Mouse (Mus musculus): Measurements from ENCODE around the gene Olfr410. TPM values are rescaled to one million over a fixed set of nuclear protein-coding genes. Genes with fewer than 3 reads are reported as not detected.

Olfr410 gene
- not detected for polyA plus RNA-seq (2015; fragmentation: Illumina TruSeq; extraction: RNeasy Lipid Tissue Mini Kit (QIAGEN cat#74804); ENCODE audit: insufficient read depth, low read depth, low replicate concordance)

DNA sequence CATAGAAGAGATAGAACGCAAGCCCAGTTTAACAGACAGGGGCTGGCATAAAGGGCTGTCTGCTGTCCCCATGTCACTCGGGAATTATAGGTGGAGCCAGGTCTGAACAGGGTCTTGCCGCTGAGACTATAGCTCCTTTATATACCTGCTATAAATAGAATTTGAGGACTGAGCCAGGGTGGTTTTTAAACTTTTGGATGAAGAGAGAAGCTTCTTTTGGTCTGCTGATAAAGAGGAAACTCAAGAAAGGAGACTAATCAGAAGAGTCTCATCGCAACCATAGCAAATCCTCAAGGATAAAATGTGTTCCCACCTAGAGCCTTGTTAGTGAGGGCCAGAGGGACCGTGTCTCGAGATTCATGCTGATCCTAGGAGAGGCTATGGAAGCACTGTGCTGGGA lies at the start of gene Olfr410:
TSS of gene Olfr410 (minus strand) at position 101 of the 400 bp plus-strand sequence.

DNA sequence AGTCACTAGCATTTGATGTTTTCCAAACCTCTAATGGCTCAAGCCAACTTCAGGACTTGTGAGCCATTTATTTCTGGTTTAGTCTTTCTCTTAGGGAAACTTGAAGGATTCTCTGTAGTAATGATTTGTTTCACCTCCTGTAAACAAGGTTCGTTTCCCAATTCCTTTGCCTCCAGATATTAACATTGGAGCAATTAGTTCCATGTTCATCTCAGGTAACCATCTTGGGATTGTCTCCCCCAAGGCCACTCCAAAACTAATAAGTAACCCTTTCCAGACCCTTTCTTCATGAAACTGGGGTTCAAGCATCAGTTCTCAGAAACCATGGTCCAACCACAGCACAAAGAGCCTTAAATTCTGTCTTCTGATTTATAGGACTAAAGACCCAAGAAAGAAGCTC lies 23.9 kb upstream of the Olfr410 start, which contains the start of gene Olfr412:
TSS of gene Olfr412 (plus strand) at position 301 of the 400 bp plus-strand sequence.

DNA sequence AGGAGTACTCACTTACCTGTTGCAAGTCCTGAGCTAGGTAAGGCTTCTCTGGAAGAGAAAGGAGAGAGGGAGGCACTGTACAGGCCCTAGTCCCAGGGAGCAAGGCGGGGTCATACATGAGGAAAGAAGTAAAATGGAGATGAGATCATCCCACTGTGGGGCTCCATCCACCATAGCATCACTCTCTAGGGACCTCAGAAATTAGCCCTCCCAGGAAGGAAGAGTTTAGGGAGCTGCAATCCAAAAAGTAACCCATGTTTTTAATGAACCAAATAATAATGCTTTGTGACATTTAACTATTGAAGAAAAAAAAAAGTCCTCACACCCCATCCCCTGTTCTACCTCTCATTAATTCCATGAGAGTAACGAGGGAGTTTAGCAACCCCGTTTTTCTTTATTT lies 14.7 kb upstream of the Olfr410 start, which contains the start of gene Olfr411:
TSS of gene Olfr411 (minus strand) at position 101 of the 400 bp plus-strand sequence.

DNA sequence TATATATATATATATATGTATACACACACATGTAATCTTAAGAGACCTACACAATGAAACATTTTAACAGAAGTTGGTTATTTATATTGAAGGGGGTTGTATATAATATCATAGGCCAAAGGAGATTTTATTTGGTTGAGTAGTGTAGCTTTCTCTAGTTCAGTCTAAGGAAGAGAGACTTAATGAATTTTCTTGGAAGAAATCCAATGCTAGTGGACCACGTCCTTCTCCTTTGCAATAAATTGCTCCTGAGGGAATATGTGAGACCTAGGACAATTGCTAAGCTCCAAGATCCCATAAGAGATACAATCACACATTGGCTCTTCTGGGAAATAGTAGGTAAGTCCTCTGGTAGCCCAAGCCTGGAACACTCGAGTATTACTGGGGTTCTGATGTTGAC lies 54.4 kb downstream of the Olfr410 start, which contains the start of gene Olfr59:
TSS of gene Olfr59 (plus strand) at position 301 of the 400 bp plus-strand sequence.

Other genes with a start within 250 kb of the Olfr410 start
- gene Olfr401, start 224.3 kb downstream of the Olfr410 start, polyA plus RNA-seq (2015; fragmentation: Illumina TruSeq; extraction: RNeasy Lipid Tissue Mini Kit (QIAGEN cat#74804); ENCODE audit: insufficient read depth, low read depth, low replicate concordance): not detected
- gene Olfr402, start 184.5 kb downstream of the Olfr410 start, polyA plus RNA-seq (2015; fragmentation: Illumina TruSeq; extraction: RNeasy Lipid Tissue Mini Kit (QIAGEN cat#74804); ENCODE audit: insufficient read depth, low read depth, low replicate concordance): not detected
- gene Olfr403, start 151.8 kb downstream of the Olfr410 start, polyA plus RNA-seq (2015; fragmentation: Illumina TruSeq; extraction: RNeasy Lipid Tissue Mini Kit (QIAGEN cat#74804); ENCODE audit: insufficient read depth, low read depth, low replicate concordance): not detected
- gene Olfr43, start 126.7 kb downstream of the Olfr410 start, polyA plus RNA-seq (2015; fragmentation: Illumina TruSeq; extraction: RNeasy Lipid Tissue Mini Kit (QIAGEN cat#74804); ENCODE audit: insufficient read depth, low read depth, low replicate concordance): not detected
- not detected for gene Olfr406, start 78.2 kb downstream of the Olfr410 start, polyA plus RNA-seq (2015; fragmentation: Illumina TruSeq; extraction: RNeasy Lipid Tissue Mini Kit (QIAGEN cat#74804); ENCODE audit: insufficient read depth, low read depth, low replicate concordance)
- not detected for gene Olfr59, start 54.3 kb downstream of the Olfr410 start, polyA plus RNA-seq (2015; fragmentation: Illumina TruSeq; extraction: RNeasy Lipid Tissue Mini Kit (QIAGEN cat#74804); ENCODE audit: insufficient read depth, low read depth, low replicate concordance)
- gene Olfr411, start 14.6 kb upstream of the Olfr410 start, polyA plus RNA-seq (2015; fragmentation: Illumina TruSeq; extraction: RNeasy Lipid Tissue Mini Kit (QIAGEN cat#74804); ENCODE audit: insufficient read depth, low read depth, low replicate concordance): not detected
- gene Olfr412, start 24.0 kb upstream of the Olfr410 start, polyA plus RNA-seq (2015; fragmentation: Illumina TruSeq; extraction: RNeasy Lipid Tissue Mini Kit (QIAGEN cat#74804); ENCODE audit: insufficient read depth, low read depth, low replicate concordance): not detected

All from pancreas, adult 10 weeks (tissue).